Mouse (Mus musculus): ENCODE data around the gene Zfp870. TPM values are rescaled to one million over a fixed set of nuclear protein-coding genes. Genes with fewer than 3 reads are reported as not detected.

Zfp870 gene
- 2.5 TPM for polyA plus RNA-seq (2014; fragmentation: Illumina TruSeq; extraction: RNeasy Lipid Tissue Mini Kit (QIAGEN cat#74804); ENCODE audit: low read depth, low replicate concordance)

GRCm38 (mm10) chr17:32891239-32892180 is at the start of gene Zfp870:
Gene Zfp870, minus strand, starts transcription at chr17:32891642.

GRCm38 (mm10) chr17:32917131-32917530 is 25.7 kb upstream of the Zfp870 start, which contains the start of gene Cyp4f14:
Gene Cyp4f14, minus strand, starts transcription at chr17:32917342.

GRCm38 (mm10) chr17:32829540-32830417 is 61.7 kb downstream of the Zfp870 start, which contains the start of gene Zfp799:
Gene Zfp799, minus strand, starts transcription at chr17:32830261.

Other genes with a start within 250 kb of the Zfp870 start
- 0.11 TPM for gene Cyp4f40, start 232.7 kb downstream of the Zfp870 start, polyA plus RNA-seq (2014; fragmentation: Illumina TruSeq; extraction: RNeasy Lipid Tissue Mini Kit (QIAGEN cat#74804); ENCODE audit: low read depth, low replicate concordance)
- 0.29 TPM for gene Cyp4f15, start 206.0 kb downstream of the Zfp870 start, polyA plus RNA-seq (2014; fragmentation: Illumina TruSeq; extraction: RNeasy Lipid Tissue Mini Kit (QIAGEN cat#74804); ENCODE audit: low read depth, low replicate concordance)
- gene Zfp871, start 103.4 kb downstream of the Zfp870 start, polyA plus RNA-seq (2014; fragmentation: Illumina TruSeq; extraction: RNeasy Lipid Tissue Mini Kit (QIAGEN cat#74804); ENCODE audit: low read depth, low replicate concordance), result 9.2 TPM
- 0.42 TPM for gene Zfp811, start 81.7 kb downstream of the Zfp870 start, polyA plus RNA-seq (2014; fragmentation: Illumina TruSeq; extraction: RNeasy Lipid Tissue Mini Kit (QIAGEN cat#74804); ENCODE audit: low read depth, low replicate concordance)
- gene Zfp799, start 61.4 kb downstream of the Zfp870 start, polyA plus RNA-seq (2014; fragmentation: Illumina TruSeq; extraction: RNeasy Lipid Tissue Mini Kit (QIAGEN cat#74804); ENCODE audit: low read depth, low replicate concordance), result 2.0 TPM
- gene Cyp4f14, start 25.7 kb upstream of the Zfp870 start, polyA plus RNA-seq (2014; fragmentation: Illumina TruSeq; extraction: RNeasy Lipid Tissue Mini Kit (QIAGEN cat#74804); ENCODE audit: low read depth, low replicate concordance), result 0.59 TPM
- gene Cyp4f13, start 55.8 kb upstream of the Zfp870 start, polyA plus RNA-seq (2014; fragmentation: Illumina TruSeq; extraction: RNeasy Lipid Tissue Mini Kit (QIAGEN cat#74804); ENCODE audit: low read depth, low replicate concordance), result 2.5 TPM
- gene Zfp472, start 74.2 kb upstream of the Zfp870 start, polyA plus RNA-seq (2014; fragmentation: Illumina TruSeq; extraction: RNeasy Lipid Tissue Mini Kit (QIAGEN cat#74804); ENCODE audit: low read depth, low replicate concordance), result 7.3 TPM
- gene Zfp952, start 101.5 kb upstream of the Zfp870 start, polyA plus RNA-seq (2014; fragmentation: Illumina TruSeq; extraction: RNeasy Lipid Tissue Mini Kit (QIAGEN cat#74804); ENCODE audit: low read depth, low replicate concordance), result 8.7 TPM
- 5.3 TPM for gene Zfp763, start 141.8 kb upstream of the Zfp870 start, polyA plus RNA-seq (2014; fragmentation: Illumina TruSeq; extraction: RNeasy Lipid Tissue Mini Kit (QIAGEN cat#74804); ENCODE audit: low read depth, low replicate concordance)
- 71.2 TPM for gene 4921501E09Rik, start 176.4 kb upstream of the Zfp870 start, polyA plus RNA-seq (2014; fragmentation: Illumina TruSeq; extraction: RNeasy Lipid Tissue Mini Kit (QIAGEN cat#74804); ENCODE audit: low read depth, low replicate concordance)
- 13.9 TPM for gene Zfp563, start 197.7 kb upstream of the Zfp870 start, polyA plus RNA-seq (2014; fragmentation: Illumina TruSeq; extraction: RNeasy Lipid Tissue Mini Kit (QIAGEN cat#74804); ENCODE audit: low read depth, low replicate concordance)
- 209 TPM for gene Morc2b, start 248.0 kb upstream of the Zfp870 start, polyA plus RNA-seq (2014; fragmentation: Illumina TruSeq; extraction: RNeasy Lipid Tissue Mini Kit (QIAGEN cat#74804); ENCODE audit: low read depth, low replicate concordance)

All from testis, adult 10 weeks (tissue).